Mouse (Mus musculus) embryonic facial prominence, embryonic 11.5 days (tissue): ENCODE results near the gene Gfy. TPM values are rescaled to one million over a fixed set of nuclear protein-coding genes. Genes with fewer than 3 reads are reported as not detected.

Experiments used
- ATAC-seq: fragments of 200-750 bp; cut with Nextera tagmentation; replicated peaks from 2 replicates; pipeline ENCODE4 v1.8.0; 2017; ENCODE audit warnings: low read depth; ENCODE audit not compliant: insufficient number of reproducible peaks, low FRiP score, low TSS enrichment
- DNase-seq: peaks from one replicate; pipeline ENCODE4 v3.0.0-alpha.2; 2015; ENCODE audit warnings: low spot score
- H3K27ac ChIP-seq: fragments of 300-500 bp; sonication (generic); replicated peaks from 2 replicates; pipeline ENCODE4 v1.5.1; 2014; ENCODE audit warnings: mild to moderate bottlenecking, low read depth, low read length, control low read depth
- H3K27me3 ChIP-seq: fragments of 300-500 bp; sonication (generic); 2 replicates; pipeline ENCODE4 v1.6.1; 2014; ENCODE audit warnings: mild to moderate bottlenecking, low read length, moderate library complexity, mixed read lengths; ENCODE audit not compliant: control insufficient read depth, insufficient read depth
- H3K36me3 ChIP-seq: fragments of 300-500 bp; sonication (generic); replicated peaks from 2 replicates; pipeline ENCODE4 v1.6.1; 2014; ENCODE audit warnings: low read depth, mild to moderate bottlenecking, low read length, moderate library complexity, mixed read lengths; ENCODE audit not compliant: control insufficient read depth, insufficient read depth
- H3K4me1 ChIP-seq: fragments of 300-500 bp; sonication (generic); 2 replicates; pipeline ENCODE4 v1.6.1; 2014; ENCODE audit warnings: low read length, mixed read lengths; ENCODE audit not compliant: control insufficient read depth, insufficient read depth
- H3K4me2 ChIP-seq: fragments of 300-500 bp; sonication (generic); 2 replicates; pipeline ENCODE4 v1.6.1; 2014; ENCODE audit warnings: low read depth, mild to moderate bottlenecking, control low read depth, low read length, moderate library complexity
- H3K4me3 ChIP-seq: fragments of 300-500 bp; sonication (generic); 2 replicates; pipeline ENCODE4 v1.5.1; 2014; ENCODE audit warnings: low read depth, low read length, control low read depth
- H3K9ac ChIP-seq: fragments of 300-500 bp; sonication (generic); replicated peaks from 2 replicates; pipeline ENCODE4 v1.6.1; 2014; ENCODE audit warnings: mild to moderate bottlenecking, control low read depth, low read length
- H3K9me3 ChIP-seq: fragments of 300-500 bp; sonication (generic); replicated peaks from 2 replicates; pipeline ENCODE4 v1.6.1; 2016; ENCODE audit warnings: mild to moderate bottlenecking, low read length, inconsistent platforms, mixed read lengths; ENCODE audit not compliant: control insufficient read depth
- WGBS: fragments of 180-500 bp; shearing (Covaris S2); extraction: QIAGEN DNeasy Blood & Tissue Kit; methylation state at CpG from one replicate; pipeline ENCODE4 v1.1.7; 2014; 5-methylcytosine and 5-hydroxymethylcytosine counted together
- polyA plus RNA-seq: library from polyadenylated mRNA; unstranded; fragments of >200 nt; fragmentation: Nextera tagmentation; extraction: Ambion mirVana; gene quantifications from 2 replicates; pipeline ENCODE4 v1.2.1, GENCODE M21; 2014

Gfy gene
- 0.52 and 0.81 TPM in 2 replicates for polyA plus RNA-seq

DNA sequence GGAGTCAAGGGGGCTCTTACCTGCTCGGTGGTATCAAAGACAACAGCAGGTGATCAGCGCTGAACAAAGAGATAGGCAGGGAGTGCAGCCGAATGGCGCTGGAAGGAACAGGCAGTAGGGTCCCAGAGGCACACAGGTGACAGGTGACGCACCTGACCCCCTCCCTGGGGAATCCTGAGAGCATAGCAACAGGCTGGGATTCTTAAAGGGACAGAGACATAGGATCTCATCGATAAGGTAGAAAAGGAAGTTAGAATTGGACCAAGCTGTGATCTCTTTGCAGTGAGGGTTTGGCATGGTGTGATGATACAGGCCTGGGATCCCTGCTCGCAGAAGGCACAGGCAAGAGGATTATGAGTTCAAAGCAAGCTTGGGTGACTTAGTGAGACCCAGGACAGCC, at the start of gene Gfy:
TSS of gene Gfy (minus strand) at position 101 of the 400 bp plus-strand sequence.
- 26% methylated on average over 7 of the region's 7 CpGs for WGBS
- no peaks in the 10 kb centered on the region; the same call in 1 of the 2 replicates for H3K4me1 ChIP-seq
- ATAC-seq: no peak

DNA sequence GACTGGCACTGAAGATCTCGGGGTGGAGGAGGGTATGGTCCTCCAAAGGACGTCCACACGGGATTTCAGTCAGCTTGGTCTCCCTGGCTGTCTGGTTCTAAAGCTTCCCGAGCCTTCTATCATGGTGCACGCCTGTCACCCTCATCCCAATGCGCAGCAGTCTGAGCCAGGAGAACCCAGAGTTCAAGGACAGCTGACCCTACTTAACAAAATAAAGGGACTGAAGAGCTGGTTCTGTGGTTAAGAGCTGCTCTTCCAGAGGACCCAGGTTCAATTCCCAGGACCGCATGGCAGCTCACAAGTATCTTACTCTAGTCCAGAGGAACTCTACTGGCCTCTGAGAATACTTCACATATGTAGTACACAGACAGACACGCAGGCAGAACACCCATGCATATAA, 49.7 kb upstream of the Gfy start:
- Histone ChIP-seq H3K27ac (no peak overlapping the region), H3K36me3 (peaks cover 42% of the 10 kb centered on the region), H3K27me3 (no peaks in the 10 kb centered on the region), H3K4me1 (peaks cover 3% of the 10 kb centered on the region; the same call in 1 of the 2 replicates), H3K9me3 (no peaks in the 10 kb centered on the region), H3K4me3 (no peak overlapping the region), H3K9ac (no peak overlapping the region), H3K4me2 (no peak overlapping the region)
- WGBS: 97% methylated on average over 8 of the region's 8 CpGs
- ATAC-seq (no peak), DNase-seq (no peak)

More for the DNA sequence above, at the start of gene Gfy:
- Histone ChIP-seq H3K36me3 (no peaks in the 10 kb centered on the region), H3K9ac (no peak within 1 kb of the TSS), H3K4me2 (no peak within 1 kb of the TSS), H3K27ac (no peak within 1 kb of the TSS), H3K9me3 (no peaks in the 10 kb centered on the region), H3K27me3 (peaks cover 98% of the 10 kb centered on the region), H3K4me3 (no peak within 1 kb of the TSS)
- DNase-seq: no peak

GRCm38 (mm10) chr7:45228548-45228947, 49.2 kb upstream of the Gfy start:
- DNase-seq (no peak), ATAC-seq (no peak)
- H3K27me3 ChIP-seq: no peaks in the 10 kb centered on the region
- no peak overlapping the region for H3K9ac ChIP-seq
- no peak overlapping the region for H3K4me2 ChIP-seq
- H3K27ac ChIP-seq: no peak overlapping the region
- H3K4me1 ChIP-seq: peaks cover under 1% of the 10 kb centered on the region; the same call in 1 of the 2 replicates
- no peak overlapping the region for H3K4me3 ChIP-seq
- no peaks in the 10 kb centered on the region for H3K9me3 ChIP-seq
- peaks cover 42% of the 10 kb centered on the region for H3K36me3 ChIP-seq
- WGBS: 98% methylated on average over 18 of the region's 18 CpGs

GRCm38 (mm10) chr7:45226421-45226820, 47.1 kb upstream of the Gfy start:
- H3K27me3 ChIP-seq: no peaks in the 10 kb centered on the region

GRCm38 (mm10) chr7:45224826-45225225, 45.5 kb upstream of the Gfy start:
- no peaks in the 10 kb centered on the region for H3K27me3 ChIP-seq
- WGBS: 94% methylated on average over 7 of the region's 7 CpGs
- H3K27ac ChIP-seq: no peak overlapping the region
- peaks cover 56% of the 10 kb centered on the region for H3K36me3 ChIP-seq
- no peak overlapping the region for H3K4me3 ChIP-seq
- no peak overlapping the region for H3K4me2 ChIP-seq
- no peak for ATAC-seq
- no peaks in the 10 kb centered on the region for H3K4me1 ChIP-seq
- H3K9me3 ChIP-seq: no peaks in the 10 kb centered on the region
- no peak overlapping the region for H3K9ac ChIP-seq
- no peak for DNase-seq

More at GRCm38 (mm10) chr7:45226421-45226820, 47.1 kb upstream of the Gfy start:
- ATAC-seq (no peak), DNase-seq (no peak)
- H3K36me3 ChIP-seq: peaks cover 49% of the 10 kb centered on the region
- H3K9ac ChIP-seq: no peak overlapping the region
- no peak overlapping the region for H3K27ac ChIP-seq
- H3K9me3 ChIP-seq: no peaks in the 10 kb centered on the region
- 98% methylated on average over 5 of the region's 5 CpGs for WGBS
- no peak overlapping the region for H3K4me2 ChIP-seq
- H3K4me1 ChIP-seq: no peaks in the 10 kb centered on the region
- no peak overlapping the region for H3K4me3 ChIP-seq

DNA sequence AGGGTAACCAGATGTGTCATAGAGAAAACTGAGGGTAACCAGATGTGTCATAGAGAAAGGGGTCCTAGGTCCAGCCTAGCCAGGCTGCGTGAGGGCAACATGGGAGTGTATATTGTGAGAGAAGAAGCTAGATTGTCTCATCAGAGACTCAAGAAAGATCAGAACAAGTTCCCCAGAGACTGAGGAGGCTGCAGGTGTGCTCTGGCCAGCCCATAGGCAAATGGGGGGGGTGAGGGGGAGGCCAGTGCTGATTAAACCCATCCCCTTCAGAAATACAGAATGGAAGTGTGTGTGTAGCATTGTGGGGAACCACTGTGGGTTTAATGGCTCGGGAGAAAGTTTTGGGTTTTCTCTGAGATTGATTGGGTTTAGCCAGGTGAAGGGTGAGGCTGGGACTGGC, 42.3 kb upstream of the Gfy start:
- 82% methylated on average over 2 of the region's 2 CpGs for WGBS
- no peaks in the 10 kb centered on the region for H3K27me3 ChIP-seq
- H3K4me2 ChIP-seq: no peak overlapping the region
- H3K4me1 ChIP-seq: no peaks in the 10 kb centered on the region; the same call in 1 of the 2 replicates
- H3K36me3 ChIP-seq: peaks cover 43% of the 10 kb centered on the region
- no peak overlapping the region for H3K9ac ChIP-seq
- no peaks in the 10 kb centered on the region for H3K9me3 ChIP-seq
- ATAC-seq (no peak), DNase-seq (no peak)
- H3K4me3 ChIP-seq: no peak overlapping the region
- H3K27ac ChIP-seq: no peak overlapping the region

- H3K4me2 ChIP-seq: peak overlapping the region; percentile 63
- H3K36me3 ChIP-seq: peaks cover 17% of the 10 kb centered on the region
- under 1% methylated on average over 13 of the region's 13 CpGs for WGBS
- H3K27me3 ChIP-seq: peaks cover 2% of the 10 kb centered on the region; the same call in 1 of the 2 replicates
- H3K9me3 ChIP-seq: no peaks in the 10 kb centered on the region
- peak overlapping the region; percentile 89 for H3K4me3 ChIP-seq
- peak overlapping the region; percentile 95 for H3K27ac ChIP-seq
- peak overlapping the region; percentile 100 for H3K9ac ChIP-seq
- H3K4me1 ChIP-seq: no peaks in the 10 kb centered on the region; the same call in 1 of the 2 replicates
- ATAC-seq (peak; percentile 77), DNase-seq (peak; percentile 96)
Measured at GRCm38 (mm10) chr7:45216442-45217183, 37.2 kb upstream of the Gfy start.
